Mouse (Mus musculus): ENCODE data around the gene Gm20518.

DNA sequence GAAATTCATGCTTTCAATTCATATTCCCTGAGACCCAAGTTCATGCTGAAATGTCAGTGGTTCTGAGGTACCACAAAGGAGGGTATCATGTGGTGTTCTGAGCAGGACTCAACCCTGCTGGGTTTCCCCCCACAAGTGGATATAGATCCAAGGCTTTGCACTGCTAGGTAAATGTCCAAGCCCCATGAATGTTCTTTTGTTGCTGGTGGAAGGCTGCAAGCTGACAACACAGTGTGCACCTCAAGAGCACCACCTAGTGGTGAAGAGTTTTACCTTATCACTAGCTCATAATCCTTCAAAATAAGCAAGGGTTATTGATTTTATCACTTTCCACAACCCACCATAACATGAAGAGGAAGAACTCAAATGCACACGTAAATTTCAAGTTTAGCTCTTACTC is 42.5 kb downstream of the Gm20518 start:
- TF ChIP-seq CTCF (IDR thresholded peaks at IDR 0.05; ENCODE audit: low read depth) (peak; percentile 80), EP300 (IDR thresholded peaks at IDR 0.05; ENCODE audit: low read depth) (no peak)

All from liver, postnatal 0 days (tissue).